Mouse (Mus musculus) forebrain, embryonic 10.5 days (tissue): ENCODE results near the gene Cfap99. TPM values are rescaled to one million over a fixed set of nuclear protein-coding genes. Genes with fewer than 3 reads are reported as not detected.

Source experiments
- DNase-seq: peaks from one replicate; pipeline ENCODE4 v3.0.0-alpha.2; 2017; ENCODE audit warnings: low spot score; ENCODE audit errors: extremely low spot score
- H3K27ac ChIP-seq: fragments of 300-500 bp; sonication (generic); 2 replicates; pipeline ENCODE4 v1.5.1; 2016; ENCODE audit warnings: mild to moderate bottlenecking
- H3K27me3 ChIP-seq: fragments of 300-500 bp; sonication (generic); 2 replicates; pipeline ENCODE4 v1.6.1; 2016; ENCODE audit warnings: mild to moderate bottlenecking; ENCODE audit not compliant: poor library complexity, severe bottlenecking
- H3K36me3 ChIP-seq: fragments of 300-500 bp; sonication (generic); replicated peaks from 2 replicates; pipeline ENCODE4 v1.6.1; 2016; ENCODE audit warnings: mild to moderate bottlenecking, moderate library complexity
- H3K4me1 ChIP-seq: fragments of 300-500 bp; sonication (generic); 2 replicates; pipeline ENCODE4 v1.6.1; 2016
- H3K4me3 ChIP-seq: fragments of 300-500 bp; sonication (generic); 2 replicates; pipeline ENCODE4 v1.5.1; 2016; ENCODE audit warnings: mild to moderate bottlenecking, moderate library complexity
- H3K9me3 ChIP-seq: fragments of 300-500 bp; sonication (generic); 2 replicates; pipeline ENCODE4 v1.6.1; 2016; ENCODE audit warnings: mild to moderate bottlenecking, moderate library complexity
- WGBS: fragments of 180-500 bp; shearing (Covaris S2); methylation state at CpG from one replicate; pipeline ENCODE4 v1.1.7; 2016; 5-methylcytosine and 5-hydroxymethylcytosine counted together
- polyA plus RNA-seq: library from polyadenylated mRNA; unstranded; fragments of >200 nt; fragmentation: Nextera tagmentation; extraction: Ambion mirVana; gene quantifications from 2 replicates; pipeline ENCODE4 v1.2.1, GENCODE M21; 2016

The Cfap99 gene
- polyA plus RNA-seq, 1 experiment from 2014 or later, result not detected

GRCm38 (mm10) chr5:34360261-34360660, 71.9 kb downstream of the Cfap99 start:
- Histone ChIP-seq H3K9me3 (no peaks in the 10 kb centered on the region), H3K27me3 (no peaks in the 10 kb centered on the region), H3K4me1 (no peaks in the 10 kb centered on the region), H3K27ac (no peak overlapping the region), H3K4me3 (no peak overlapping the region), H3K36me3 (peaks cover 95% of the 10 kb centered on the region)
- no peak for DNase-seq
- WGBS, result 92% methylated on average over 3 of the region's 3 CpGs

GRCm38 (mm10) chr5:34363115-34363514, 74.7 kb downstream of the Cfap99 start:
- H3K36me3 ChIP-seq, result peaks cover 73% of the 10 kb centered on the region
- no peaks in the 10 kb centered on the region for H3K4me1 ChIP-seq
- H3K9me3 ChIP-seq, result no peaks in the 10 kb centered on the region
- no peak overlapping the region for H3K4me3 ChIP-seq
- H3K27me3 ChIP-seq, result no peaks in the 10 kb centered on the region
- H3K27ac ChIP-seq, result no peak overlapping the region
- no peak for DNase-seq

GRCm38 (mm10) chr5:34368551-34369290, 80.3 kb downstream of the Cfap99 start:
- DNase-seq, result no peak
- peaks cover 22% of the 10 kb centered on the region for H3K36me3 ChIP-seq
- H3K27ac ChIP-seq, result peak overlapping the region; percentile 87
- no peaks in the 10 kb centered on the region for H3K9me3 ChIP-seq
- peak overlapping the region; percentile 91 for H3K4me3 ChIP-seq
- WGBS, result 70% methylated on average over 7 of the region's 7 CpGs
- H3K27me3 ChIP-seq, result no peaks in the 10 kb centered on the region
- peaks cover 26% of the 10 kb centered on the region for H3K4me1 ChIP-seq

DNA sequence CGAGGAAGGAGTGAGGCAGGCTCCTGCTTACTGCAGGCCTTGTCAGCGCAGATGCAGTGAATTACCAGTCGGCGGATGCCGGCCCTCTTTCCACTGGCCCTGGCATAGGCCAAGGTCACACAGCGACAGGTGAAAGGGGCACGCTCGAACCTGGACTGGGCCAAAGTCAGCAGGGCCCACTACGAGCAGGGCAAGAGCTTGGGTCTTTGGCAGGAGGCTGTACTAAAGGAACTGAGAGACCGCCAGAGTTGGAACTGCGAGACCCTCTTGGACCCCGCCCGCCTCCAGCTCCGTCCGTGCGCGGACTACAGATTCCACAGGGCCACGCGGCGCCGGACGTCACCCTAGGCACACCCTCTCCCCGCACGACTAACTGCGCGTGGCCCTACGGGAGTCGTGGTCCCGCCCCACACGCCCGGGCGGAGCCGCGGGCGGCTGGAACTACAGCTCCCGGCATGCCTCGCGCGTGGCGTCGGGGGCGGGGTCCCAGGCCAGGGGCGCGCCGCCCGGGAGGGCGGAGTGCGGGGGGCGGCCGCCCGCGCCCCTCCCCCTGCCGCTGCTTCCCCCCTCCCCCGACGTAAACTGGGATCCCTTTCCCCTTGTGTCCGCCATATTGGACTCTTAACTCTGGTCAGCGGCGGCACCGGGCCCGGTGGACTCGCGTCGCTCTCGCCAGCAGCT, 81.1 kb downstream of the Cfap99 start, which contains the start of gene Fam193a:
Gene Fam193a (plus strand): TSS at position 593 of the 681 bp plus-strand sequence.
- Histone ChIP-seq H3K27me3 (no peaks in the 10 kb centered on the region), H3K9me3 (no peaks in the 10 kb centered on the region), H3K36me3 (peaks cover 18% of the 10 kb centered on the region), H3K4me1 (peaks cover 26% of the 10 kb centered on the region), H3K27ac (peak within 1 kb of the TSS; percentile 87), H3K4me3 (peak within 1 kb of the TSS; percentile 91)
- peak; percentile 93 for DNase-seq
- under 1% methylated on average over 45 of the region's 64 CpGs for WGBS

GRCm38 (mm10) chr5:34370022-34370823, 81.8 kb downstream of the Cfap99 start:
- H3K4me3 ChIP-seq, result peak overlapping the region; percentile 91
- H3K27ac ChIP-seq, result peak overlapping the region; percentile 87
- H3K27me3 ChIP-seq, result no peaks in the 10 kb centered on the region
- WGBS, result 6% methylated on average over 101 of the region's 114 CpGs
- DNase-seq, result peak; percentile 43
- no peaks in the 10 kb centered on the region for H3K9me3 ChIP-seq
- peaks cover 26% of the 10 kb centered on the region for H3K4me1 ChIP-seq
- H3K36me3 ChIP-seq, result peaks cover 11% of the 10 kb centered on the region

- Histone ChIP-seq H3K4me3 (peak overlapping the region; percentile 91), H3K9me3 (no peaks in the 10 kb centered on the region), H3K27me3 (no peaks in the 10 kb centered on the region), H3K36me3 (peaks cover 7% of the 10 kb centered on the region), H3K27ac (peak overlapping the region; percentile 87; the same call in 1 of the 2 replicates), H3K4me1 (peaks cover 26% of the 10 kb centered on the region)
- DNase-seq, result no peak
- 40% methylated on average over 8 of the region's 8 CpGs for WGBS
These were observed 82.4 kb downstream of the Cfap99 start for GRCm38 (mm10) chr5:34370840-34371239.

GRCm38 (mm10) chr5:34372141-34372540, 83.7 kb downstream of the Cfap99 start:
- Histone ChIP-seq H3K36me3 (peaks cover 10% of the 10 kb centered on the region), H3K4me1 (peaks cover 26% of the 10 kb centered on the region), H3K9me3 (no peaks in the 10 kb centered on the region), H3K27ac (no peak overlapping the region), H3K27me3 (no peaks in the 10 kb centered on the region), H3K4me3 (no peak overlapping the region)
- no peak for DNase-seq

DNA sequence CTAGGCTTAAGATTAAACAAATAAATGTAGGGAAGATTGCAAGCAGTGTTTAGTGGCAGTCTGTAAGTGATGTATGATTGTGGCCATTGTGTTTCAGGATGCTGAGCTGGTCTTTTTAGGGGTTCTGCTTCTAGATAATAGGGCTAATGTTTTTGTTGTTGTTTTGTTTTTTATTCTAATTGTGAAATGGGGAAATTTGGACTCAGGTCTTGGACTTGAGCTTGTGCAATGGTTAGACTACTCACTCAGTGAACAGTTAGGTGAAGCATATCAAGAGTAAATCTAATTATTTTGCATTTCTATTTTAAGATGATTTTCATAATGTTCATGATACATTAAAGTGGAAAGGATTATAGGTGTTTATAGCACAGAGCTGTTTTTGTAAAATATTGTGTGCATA, 84.1 kb downstream of the Cfap99 start:
- H3K27ac ChIP-seq, result no peak overlapping the region
- H3K4me3 ChIP-seq, result no peak overlapping the region
- peaks cover 13% of the 10 kb centered on the region for H3K36me3 ChIP-seq
- no peaks in the 10 kb centered on the region for H3K27me3 ChIP-seq
- H3K4me1 ChIP-seq, result peaks cover 26% of the 10 kb centered on the region
- no peak for DNase-seq
- no peaks in the 10 kb centered on the region for H3K9me3 ChIP-seq

Other genes starting within 250 kb of the Cfap99 start
- 0.77 and 0.89 TPM in 2 replicates for gene Poln, start 119.2 kb upstream of the Cfap99 start, polyA plus RNA-seq
- gene Haus3, start 119.1 kb upstream of the Cfap99 start, polyA plus RNA-seq, result 53.8 and 59.4 TPM in 2 replicates
- gene Mxd4, start 100.9 kb upstream of the Cfap99 start, polyA plus RNA-seq, result 11.1 and 14.6 TPM in 2 replicates
- 1.1 and 1.9 TPM in 2 replicates for gene Zfyve28, start 151 bp upstream of the Cfap99 start, polyA plus RNA-seq
- gene Rnf4, start 47.7 kb downstream of the Cfap99 start, polyA plus RNA-seq, result 206 and 209 TPM in 2 replicates
- 12.2 and 13.8 TPM in 2 replicates for gene Fam193a, start 81.3 kb downstream of the Cfap99 start, polyA plus RNA-seq
- 6.1 and 6.7 TPM in 2 replicates for gene Tnip2, start 225.4 kb downstream of the Cfap99 start, polyA plus RNA-seq
- 7.7 and 11.7 TPM in 2 replicates for gene Sh3bp2, start 237.2 kb downstream of the Cfap99 start, polyA plus RNA-seq